Mouse (Mus musculus): ENCODE measurements around the gene Gpr132. TPM values are rescaled to one million over a fixed set of nuclear protein-coding genes. Genes with fewer than 3 reads are reported as not detected.

Gpr132 gene
- polyA plus RNA-seq, 1 experiment, result 6.2 TPM

GRCm38 (mm10) chr12:112879731-112880130, 11.7 kb upstream of the Gpr132 start:
- 66% methylated on average over 5 of the region's 5 CpGs for WGBS
- DNase-seq (ENCODE audit: low read depth, low spot score), result no peak

- 4% methylated on average over 37 of the region's 37 CpGs for WGBS
These were observed 9.6 kb upstream of the Gpr132 start for GRCm38 (mm10) chr12:112877607-112878020.

GRCm38 (mm10) chr12:112877073-112877576, 9.1 kb upstream of the Gpr132 start:
- WGBS, result 9% methylated on average over 17 of the region's 17 CpGs
- no peak for DNase-seq (ENCODE audit: low read depth, low spot score)

More at GRCm38 (mm10) chr12:112877607-112878020, 9.6 kb upstream of the Gpr132 start:
- DNase-seq (ENCODE audit: low read depth, low spot score), result no peak

GRCm38 (mm10) chr12:112876332-112877072, 8.5 kb upstream of the Gpr132 start:
- DNase-seq (ENCODE audit: low read depth, low spot score), result peak; percentile 53
- 5% methylated on average over 28 of the region's 28 CpGs for WGBS

GRCm38 (mm10) chr12:112875225-112876013, 7.4 kb upstream of the Gpr132 start:
- WGBS, result 25% methylated on average over 16 of the region's 16 CpGs
- peak; percentile 55 for DNase-seq (ENCODE audit: low read depth, low spot score)

GRCm38 (mm10) chr12:112874199-112874598, 6.2 kb upstream of the Gpr132 start:
- 31% methylated on average over 22 of the region's 22 CpGs for WGBS
- DNase-seq (ENCODE audit: low read depth, low spot score), result no peak

DNA sequence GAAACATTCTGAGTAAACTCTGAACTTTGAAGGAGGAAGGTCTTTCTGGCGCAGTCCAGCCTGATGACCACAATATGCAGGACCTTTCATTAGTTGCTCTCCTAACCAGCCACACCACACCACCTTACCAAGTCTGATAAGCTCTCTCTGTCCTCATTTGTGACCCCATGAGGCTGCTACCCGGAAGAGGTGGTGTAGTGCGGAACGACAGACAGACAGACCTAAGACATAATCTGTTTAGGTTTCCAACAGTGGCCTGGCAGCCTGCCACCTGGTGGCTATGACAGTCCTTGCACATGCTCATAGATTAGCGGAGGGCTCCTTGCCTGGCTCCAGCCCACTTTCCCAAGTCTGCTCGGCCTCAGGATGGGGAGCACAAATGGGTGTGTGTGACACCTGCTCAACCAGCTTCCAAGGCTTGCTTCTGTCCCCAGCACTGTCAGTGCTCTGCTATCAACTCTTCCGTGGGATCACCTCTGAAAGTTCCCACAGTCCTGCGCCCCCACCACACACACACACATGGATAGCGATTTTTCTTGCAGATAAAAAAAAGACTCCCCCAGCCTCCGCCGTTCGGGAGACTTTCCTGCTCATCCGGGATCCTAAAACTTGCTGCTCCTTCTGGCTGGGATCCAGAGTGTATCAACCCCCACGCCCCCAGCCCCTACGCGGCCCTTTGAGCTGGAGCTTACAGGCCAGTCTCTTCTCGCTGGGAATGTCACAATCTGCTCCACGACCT, 5.6 kb upstream of the Gpr132 start:
- 20% methylated on average over 18 of the region's 18 CpGs for WGBS
- DNase-seq (ENCODE audit: low read depth, low spot score), result no peak

- DNase-seq (ENCODE audit: low read depth, low spot score), result no peak
- 83% methylated on average over 10 of the region's 10 CpGs for WGBS
These were observed 5.0 kb upstream of the Gpr132 start for GRCm38 (mm10) chr12:112872991-112873390.

- WGBS, result 95% methylated on average over 2 of the region's 2 CpGs
- no peak for DNase-seq (ENCODE audit: low read depth, low spot score)
These were observed 3.2 kb upstream of the Gpr132 start for GRCm38 (mm10) chr12:112871272-112871671.

GRCm38 (mm10) chr12:112870775-112871174, 2.7 kb upstream of the Gpr132 start:
- DNase-seq (ENCODE audit: low read depth, low spot score), result no peak
- WGBS, result 28% methylated on average over 13 of the region's 13 CpGs

DNA sequence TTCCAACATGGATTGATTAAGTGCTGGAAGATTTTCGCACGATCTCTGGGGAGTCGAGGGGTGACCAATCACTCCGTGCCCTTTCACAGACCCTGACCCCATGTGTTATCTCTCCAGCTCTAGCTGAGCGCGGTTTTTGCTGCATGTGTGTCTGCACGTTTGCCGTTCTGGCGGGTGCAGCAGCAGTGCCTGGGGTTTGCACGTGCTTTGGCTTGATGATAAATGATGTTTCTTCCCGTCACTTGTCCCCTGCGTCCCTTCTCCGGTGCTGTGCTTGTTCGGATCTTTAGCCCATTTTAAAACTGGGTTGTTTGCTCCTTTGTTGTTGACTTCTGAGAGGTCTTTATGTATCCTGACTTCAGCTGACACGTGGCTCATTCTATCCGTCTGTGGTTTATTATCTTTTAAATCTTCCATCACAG, 1.8 kb upstream of the Gpr132 start:
- WGBS, result 51% methylated on average over 16 of the region's 16 CpGs
- DNase-seq (ENCODE audit: low read depth, low spot score), result no peak

DNA sequence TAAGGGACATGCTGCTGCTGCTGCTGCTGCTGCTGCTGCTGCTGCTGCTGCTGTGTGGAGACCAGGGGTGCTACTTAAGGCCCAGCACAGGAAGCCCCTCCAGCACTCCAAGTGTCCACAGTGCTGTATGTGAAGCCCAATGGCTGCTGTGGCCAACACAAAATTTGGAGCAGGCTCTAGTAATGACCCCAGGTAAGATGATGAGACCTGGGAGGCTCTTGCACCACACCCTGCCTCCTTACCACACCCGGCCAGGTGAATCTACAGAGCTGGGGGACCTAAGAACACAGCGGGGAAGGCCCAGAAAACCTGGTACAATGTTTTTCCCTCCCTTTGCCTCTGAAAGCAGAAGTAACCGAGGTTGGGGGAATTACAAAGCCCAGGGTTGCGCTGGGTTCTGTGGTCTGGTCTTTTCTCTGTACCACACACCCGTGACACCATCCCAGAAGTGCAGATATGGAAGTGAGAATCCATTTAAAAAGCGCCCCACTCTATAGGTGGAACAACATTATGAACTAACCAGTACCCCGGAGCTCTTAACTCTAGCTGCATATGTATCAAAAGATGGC, 838 bp downstream of the Gpr132 start:
- DNase-seq (ENCODE audit: low read depth, low spot score), result no peak
- 80% methylated on average over 7 of the region's 7 CpGs for WGBS

DNA sequence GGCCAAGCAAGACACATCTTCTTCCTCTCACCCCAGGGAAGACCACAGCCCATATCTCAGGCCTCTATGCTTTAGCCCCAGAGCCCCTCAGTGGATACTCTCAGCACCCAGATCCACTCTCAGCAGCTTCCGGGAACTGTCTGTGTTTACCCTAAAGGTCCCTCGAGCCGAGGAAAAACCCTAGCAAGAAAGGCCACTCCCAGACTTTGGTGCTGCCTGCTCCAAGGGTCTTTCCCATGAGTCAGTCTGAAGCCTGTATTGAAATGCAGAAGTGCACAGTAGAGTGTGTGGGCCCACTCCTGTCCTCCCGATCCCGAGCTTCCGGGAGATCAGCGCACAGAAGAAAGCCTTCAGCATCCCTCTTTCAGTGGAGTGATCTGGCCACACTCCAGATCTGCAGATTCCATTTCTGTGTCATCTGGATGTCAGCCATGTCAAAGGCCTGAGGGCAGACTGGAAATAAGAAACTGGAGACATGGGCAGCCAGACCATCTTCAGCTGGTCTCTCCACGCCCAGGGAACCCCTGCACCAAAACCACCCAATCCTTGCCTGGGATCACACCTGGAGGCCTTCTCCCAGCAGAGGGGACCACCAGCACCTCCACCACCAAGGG, 1.5 kb downstream of the Gpr132 start:
- 57% methylated on average over 8 of the region's 8 CpGs for WGBS
- no peak for DNase-seq (ENCODE audit: low read depth, low spot score)

GRCm38 (mm10) chr12:112864804-112865203, 3.2 kb downstream of the Gpr132 start:
- no peak for DNase-seq (ENCODE audit: low read depth, low spot score)
- WGBS, result 66% methylated on average over 7 of the region's 7 CpGs

GRCm38 (mm10) chr12:112861911-112862321, 6.1 kb downstream of the Gpr132 start:
- 58% methylated on average over 9 of the region's 9 CpGs for WGBS
- no peak for DNase-seq (ENCODE audit: low read depth, low spot score)

DNA sequence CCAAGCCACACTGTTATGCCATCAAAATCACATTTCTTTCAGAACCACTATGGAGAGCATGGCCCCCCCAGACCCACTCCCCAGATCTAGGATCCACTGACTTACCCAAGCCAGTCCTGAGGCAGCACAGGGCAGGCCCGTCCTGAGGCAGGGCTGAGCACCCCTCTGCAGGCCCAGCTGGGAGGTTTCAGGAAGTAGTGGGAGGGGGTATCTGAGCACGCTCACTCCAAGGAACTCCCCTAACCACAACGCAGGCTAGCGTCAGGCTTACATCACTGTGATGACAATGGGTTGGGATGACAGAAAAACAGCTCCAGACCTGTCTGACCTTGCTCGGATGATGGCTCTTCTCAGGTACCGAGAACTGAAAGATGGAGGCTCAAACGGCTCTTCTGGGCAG, 7.3 kb downstream of the Gpr132 start:
- 71% methylated on average over 7 of the region's 7 CpGs for WGBS
- no peak for DNase-seq (ENCODE audit: low read depth, low spot score)

DNA sequence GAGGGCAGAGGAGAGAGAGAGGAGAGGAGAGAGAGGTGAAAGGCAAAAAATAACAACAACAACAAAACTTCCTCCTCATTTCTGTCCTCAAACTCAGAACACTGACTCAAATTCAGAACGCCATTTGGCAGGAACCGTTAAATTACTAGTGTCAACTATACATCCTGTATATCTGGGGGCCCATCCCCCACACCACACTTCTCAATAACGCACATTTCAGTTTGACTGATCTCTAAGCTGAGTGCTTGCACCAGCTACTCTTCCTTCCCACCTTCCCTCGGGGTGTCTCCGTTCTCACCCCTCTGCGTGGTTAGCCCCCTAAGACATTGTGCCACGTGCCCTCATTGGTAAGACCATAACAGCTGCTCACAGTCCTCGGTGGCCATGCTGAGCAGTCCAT, 8.1 kb downstream of the Gpr132 start:
- 61% methylated on average over 8 of the region's 8 CpGs for whole genome bisulfite sequencing

GRCm38 (mm10) chr12:112858581-112859336, 9.3 kb downstream of the Gpr132 start:
- 91% methylated on average over 9 of the region's 9 CpGs for WGBS

More for the DNA sequence above, 8.1 kb downstream of the Gpr132 start:
- no peak for DNase-seq (ENCODE audit: low read depth, low spot score)

More at GRCm38 (mm10) chr12:112858581-112859336, 9.3 kb downstream of the Gpr132 start:
- no peak for DNase-seq (ENCODE audit: low read depth, low spot score)

All from large intestine, adult 2 months (tissue).